Mouse (Mus musculus) megakaryocyte, embryonic 14.5 days (primary cell): ENCODE measurements around the gene Cbr2.

Experiments used
- FLI1 ChIP-seq: IDR thresholded peaks from 2 replicates; pipeline ENCODE4 v1.6.1; 2012; ENCODE audit warnings: low read length, inconsistent platforms, mixed read lengths
- GATA1 ChIP-seq: IDR thresholded peaks from 3 replicates; pipeline ENCODE4 v1.6.1; 2012; ENCODE audit warnings: mixed read lengths, low read length, inconsistent platforms, borderline replicate concordance

DNA sequence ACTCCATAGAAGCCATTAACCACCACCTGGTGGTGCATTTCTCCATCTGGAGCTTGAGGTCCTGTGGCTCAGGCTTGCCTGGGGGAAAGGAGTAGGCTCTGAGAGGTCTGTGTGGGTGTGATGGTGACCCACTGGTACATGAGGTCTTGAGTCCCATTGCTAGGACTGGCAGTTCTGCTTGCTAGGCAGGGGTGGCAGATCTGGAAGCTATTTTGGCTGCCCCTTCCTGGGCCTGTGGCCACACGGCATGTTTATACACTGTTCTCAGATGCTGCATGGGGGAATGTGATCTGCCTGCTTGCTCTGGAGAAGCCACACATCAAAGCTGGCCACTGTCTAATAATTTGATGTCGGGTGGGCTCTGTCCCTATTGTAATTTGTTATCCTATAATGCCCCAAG lies 47.8 kb downstream of the Cbr2 start:
- TF ChIP-seq GATA1 (no peak), FLI1 (no peak)
